Mouse (Mus musculus): ENCODE results near the gene Terb1.
A peak's percentile ranks its signal among the peaks of the same experiment; 100 is the strongest.

Gene Terb1

DNA sequence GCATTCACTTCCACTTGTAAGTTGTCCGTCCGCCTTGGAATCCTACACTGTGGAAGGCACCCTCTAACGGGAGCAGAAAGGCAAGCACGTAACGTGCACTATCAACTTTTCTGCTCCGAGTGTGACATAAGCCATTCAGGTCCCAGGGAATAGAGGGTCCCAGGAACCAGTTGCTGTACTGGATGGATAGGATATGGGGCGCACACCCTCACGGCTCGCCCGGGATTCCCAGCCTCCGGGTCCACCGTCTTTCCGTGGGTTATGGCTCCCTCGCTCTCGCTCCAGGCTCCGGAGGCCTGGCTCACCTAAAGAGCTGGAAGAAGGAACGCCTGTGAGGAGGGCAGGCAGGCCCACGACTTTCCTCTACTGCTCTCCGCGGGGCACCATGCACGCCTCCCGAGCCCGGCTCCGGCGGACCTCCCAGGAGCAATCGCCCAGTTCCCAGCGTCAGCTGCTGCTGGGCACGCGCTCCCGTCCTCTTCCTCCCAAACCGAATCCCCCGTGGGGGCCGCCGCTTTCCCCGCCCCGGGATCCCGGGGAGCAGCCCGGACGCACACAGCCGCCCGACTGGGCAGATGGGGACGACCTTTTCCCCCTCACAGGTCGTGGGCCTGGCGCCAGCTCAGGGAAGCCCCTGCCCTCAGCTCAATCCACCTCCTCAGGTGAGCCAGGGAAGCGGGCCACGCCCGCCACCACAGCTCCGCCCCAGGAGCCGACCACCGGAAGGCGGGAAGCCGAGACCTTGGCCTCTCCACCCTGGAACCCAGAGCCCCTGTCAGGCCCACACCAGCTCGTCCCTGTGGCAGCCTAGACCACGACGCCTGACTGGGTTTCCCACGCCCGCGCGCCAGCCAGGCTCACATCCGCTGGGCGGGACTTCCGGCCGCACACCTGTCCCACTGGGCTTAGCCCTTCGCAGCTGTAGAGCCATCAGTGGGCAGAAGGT, at the start of gene Terb1:
Terb1 (minus strand) TSS at position 850 of the 946 bp plus-strand sequence.
- DNase-seq (ENCODE audit: low spot score): peak; percentile 15

- DNase-seq (ENCODE audit: low spot score): no peak
Observed at GRCm38 (mm10) chr8:104557226-104557625, 47.5 kb upstream of the Terb1 start.

- no peak for DNase-seq (ENCODE audit: low spot score)
Observed at GRCm38 (mm10) chr8:104555191-104555590, 45.5 kb upstream of the Terb1 start.

DNA sequence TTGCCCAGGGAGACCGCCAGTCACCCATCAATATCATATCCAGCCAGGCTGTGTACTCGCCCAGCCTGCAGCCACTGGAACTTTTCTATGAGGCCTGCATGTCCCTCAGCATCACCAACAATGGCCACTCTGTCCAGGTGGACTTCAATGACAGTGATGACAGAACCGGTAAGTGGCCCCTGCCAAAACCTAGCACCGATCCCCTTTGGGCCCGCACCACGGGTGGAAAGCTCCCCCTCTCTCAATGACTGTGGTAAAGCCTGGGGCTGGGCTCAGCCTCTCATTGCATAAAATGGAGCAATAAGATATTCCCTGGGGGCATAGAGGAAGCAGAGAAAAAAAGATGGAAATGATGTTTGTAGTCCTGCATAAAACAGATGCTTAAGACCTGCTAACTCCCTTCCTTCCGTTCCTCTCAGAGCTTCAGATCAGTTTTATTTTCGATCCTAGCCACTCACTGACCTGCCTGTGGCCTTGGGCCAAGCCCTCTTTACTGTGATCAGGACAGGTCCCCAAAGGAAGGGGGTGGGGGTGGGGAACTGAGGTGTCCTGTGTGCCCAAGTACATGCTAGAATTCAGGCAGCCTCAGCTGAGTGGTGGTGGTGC, 33.8 kb upstream of the Terb1 start:
- DNase-seq (ENCODE audit: low spot score): no peak

DNA sequence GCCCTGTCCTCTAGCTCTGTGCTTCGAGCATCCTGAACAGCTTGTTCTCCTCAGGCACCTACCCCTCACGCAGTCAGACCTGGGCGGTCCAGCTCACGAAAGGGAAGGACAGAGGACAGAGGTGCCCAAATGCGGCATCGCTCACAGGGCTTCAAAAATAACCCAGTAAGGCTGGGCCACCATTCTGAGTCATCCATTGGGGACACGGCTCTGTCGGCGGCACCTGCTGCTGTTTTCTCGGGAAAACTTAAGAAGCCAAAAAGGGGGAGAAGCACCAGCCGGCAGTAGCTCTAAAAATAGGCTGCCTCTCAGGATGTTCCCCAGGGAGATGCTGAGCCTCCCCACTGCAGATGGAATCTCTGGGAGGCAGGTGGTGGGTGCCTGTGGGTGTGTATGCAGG, 32.5 kb upstream of the Terb1 start:
- no peak for DNase-seq (ENCODE audit: low spot score)

GRCm38 (mm10) chr8:104541515-104541880, 31.8 kb upstream of the Terb1 start:
- no peak for DNase-seq (ENCODE audit: low spot score)

DNA sequence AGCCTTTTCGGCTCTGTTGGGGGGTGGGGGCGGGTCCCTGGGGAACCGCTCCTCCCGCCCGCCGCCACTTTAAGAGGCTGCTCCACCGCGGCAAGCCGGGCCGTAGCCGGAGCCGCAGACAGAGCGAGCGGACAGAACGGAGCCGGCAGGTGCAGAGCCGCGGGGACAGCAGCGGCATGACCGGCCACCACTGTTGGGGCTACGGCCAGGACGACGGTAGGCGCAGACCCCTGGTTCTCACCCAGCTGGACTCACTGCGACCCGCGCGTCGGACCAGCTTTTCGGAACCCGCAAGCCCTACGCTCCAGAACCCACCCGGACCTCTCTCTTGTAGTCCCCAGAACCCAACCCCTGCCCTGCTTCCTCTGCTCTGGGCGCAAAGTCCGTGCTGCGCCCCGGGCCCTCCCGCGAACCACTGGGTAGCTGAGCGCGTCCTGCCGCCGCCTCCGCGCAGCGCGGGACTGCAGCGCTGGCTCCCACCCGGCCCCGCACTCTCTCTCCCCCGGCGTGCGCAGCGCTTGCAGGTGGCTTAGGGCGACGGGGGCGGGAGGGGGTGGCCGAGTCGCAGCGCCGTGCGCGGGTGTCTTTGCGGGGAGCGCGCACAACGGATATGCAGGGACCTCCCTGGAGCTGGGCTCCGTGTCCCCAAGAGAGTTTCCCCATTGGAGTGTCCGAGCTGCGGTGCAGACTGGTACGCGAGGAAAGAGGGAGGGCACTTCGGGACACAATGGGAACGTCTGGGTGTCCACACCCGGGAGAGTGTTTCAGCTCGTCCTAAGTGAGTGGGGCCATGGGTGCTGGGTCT, 31.2 kb upstream of the Terb1 start:
- no peak for DNase-seq (ENCODE audit: low spot score)

DNA sequence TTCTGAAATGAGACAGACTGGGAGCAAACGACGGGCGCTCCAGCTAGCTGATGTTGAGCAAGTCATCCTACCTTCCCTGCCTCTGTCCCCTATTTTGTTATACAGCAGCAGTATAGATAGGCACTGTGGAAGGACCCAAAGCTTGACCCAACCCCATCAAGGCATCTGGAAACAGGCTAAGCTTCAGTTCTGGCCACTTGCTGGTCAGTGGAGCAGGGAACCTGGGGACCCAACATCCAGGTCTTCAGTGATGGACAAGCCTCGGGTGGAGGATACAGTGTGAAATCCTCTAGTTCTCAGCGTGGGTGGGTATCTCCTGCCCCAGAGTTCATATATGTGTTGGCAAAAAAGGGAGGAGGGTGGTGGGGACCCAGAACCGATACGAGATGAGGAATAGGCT, 30.5 kb upstream of the Terb1 start:
- no peak for DNase-seq (ENCODE audit: low spot score)

- DNase-seq (ENCODE audit: low spot score): no peak
Observed at GRCm38 (mm10) chr8:104539566-104539965, 29.9 kb upstream of the Terb1 start.

DNA sequence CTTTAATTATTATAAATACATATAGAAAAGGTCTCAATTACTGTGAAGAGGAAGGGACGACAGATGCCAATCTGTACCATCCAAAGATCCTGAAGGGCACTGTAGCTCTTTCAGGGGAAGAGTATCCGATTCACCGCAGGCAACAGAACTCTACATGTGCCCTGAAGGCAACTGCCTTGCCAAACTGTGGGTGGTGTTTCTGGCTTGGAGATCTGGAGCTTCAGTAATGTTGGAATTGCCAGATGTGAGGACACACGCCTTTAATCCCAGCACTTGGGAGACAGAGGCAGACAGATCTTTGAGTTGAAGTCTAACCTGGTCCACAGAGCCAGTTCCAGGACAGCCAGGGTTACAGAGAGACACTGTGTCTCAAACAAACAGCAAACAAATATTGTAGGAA, 29.2 kb upstream of the Terb1 start:
- no peak for DNase-seq (ENCODE audit: low spot score)

GRCm38 (mm10) chr8:104536028-104536427, 26.3 kb upstream of the Terb1 start:
- DNase-seq (ENCODE audit: low spot score): no peak

DNA sequence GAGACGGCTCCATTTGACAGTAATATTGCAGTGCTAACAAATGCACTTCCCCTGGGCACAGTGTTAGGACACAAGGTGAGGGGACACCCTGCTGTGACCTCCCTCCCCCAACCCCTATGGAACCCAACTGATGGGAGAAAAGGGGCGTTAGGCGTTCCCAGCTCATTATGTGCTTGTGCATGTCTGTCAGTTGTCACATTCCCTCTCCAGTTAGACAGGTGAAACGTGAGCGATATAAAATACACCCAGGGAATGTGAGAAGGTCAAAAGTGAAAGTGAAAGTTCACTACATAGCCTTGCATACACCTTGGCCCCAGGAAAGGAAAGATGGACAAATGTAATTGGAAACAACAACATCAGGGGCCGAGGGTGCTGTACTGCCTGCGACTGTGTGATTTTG, 25.7 kb upstream of the Terb1 start:
- DNase-seq (ENCODE audit: low spot score): no peak

- no peak for DNase-seq (ENCODE audit: low spot score)
Observed at GRCm38 (mm10) chr8:104534779-104535141, 25.1 kb upstream of the Terb1 start.

DNA sequence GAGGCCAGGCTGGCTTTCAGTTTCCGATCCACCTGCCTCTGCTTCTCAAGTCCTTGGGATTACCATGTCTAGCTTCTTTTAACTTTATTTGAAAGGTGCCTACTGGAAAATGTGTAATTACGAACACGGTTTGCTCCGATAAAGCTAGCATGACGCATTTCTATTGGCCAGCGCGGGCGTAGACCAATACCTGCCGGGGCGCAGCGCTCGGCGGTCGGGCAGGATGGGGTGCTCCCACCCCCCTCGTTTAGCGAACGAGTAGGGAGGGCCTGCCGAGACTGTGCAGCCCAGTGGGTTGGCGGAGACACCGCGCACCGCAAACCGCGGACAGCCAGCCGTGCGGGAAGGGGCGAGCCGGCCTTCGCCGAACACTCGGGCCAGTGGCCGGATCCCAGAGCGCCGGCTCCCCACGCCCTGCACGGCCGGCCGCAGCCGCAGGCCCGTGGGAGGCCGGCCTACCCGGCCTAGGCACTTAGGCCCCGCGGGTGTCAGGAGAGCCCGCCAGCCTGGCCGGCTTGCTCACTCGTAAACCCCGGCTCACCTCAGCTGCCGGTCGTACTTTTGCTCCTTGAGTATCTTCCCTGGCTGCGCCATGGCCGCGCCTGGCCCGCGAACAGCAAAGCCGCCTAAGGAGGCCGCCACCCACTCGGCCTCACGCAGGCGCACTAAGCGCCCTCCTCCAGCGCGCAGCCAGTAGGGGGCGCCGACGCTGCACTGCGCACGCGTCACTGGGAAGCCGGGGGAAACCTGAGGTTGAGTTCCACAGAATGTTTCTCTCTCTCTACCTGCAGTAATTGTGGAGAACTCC, 24.5 kb upstream of the Terb1 start, which contains the start of the genes Nae1 and Car7:
Nae1 (minus strand) TSS at position 667 of the 808 bp plus-strand sequence.
Car7 (plus strand) TSS at position 719 of the 808 bp plus-strand sequence.
- peak; percentile 89 for DNase-seq (ENCODE audit: low spot score)

- DNase-seq (ENCODE audit: low spot score): no peak
Observed at GRCm38 (mm10) chr8:104533551-104533950, 23.8 kb upstream of the Terb1 start.

DNA sequence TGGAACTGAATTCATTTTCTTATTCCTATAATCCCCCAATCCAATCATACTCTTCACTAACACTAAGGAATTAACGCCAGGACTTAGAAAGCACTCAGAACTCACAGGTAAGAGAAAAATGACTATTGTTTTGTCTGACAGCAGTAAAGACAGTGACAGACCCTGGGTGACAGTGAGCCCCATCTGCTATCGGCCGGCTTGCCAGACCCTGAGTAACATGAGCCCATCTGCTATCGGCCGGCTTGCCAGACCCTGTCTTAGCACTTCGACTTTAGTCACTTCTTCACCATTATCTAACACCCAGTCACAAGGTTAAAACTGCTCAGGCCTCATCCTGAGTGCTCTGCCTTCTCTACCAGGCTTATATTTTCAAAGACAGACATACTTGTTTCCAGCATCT, 20.0 kb upstream of the Terb1 start:
- no peak for DNase-seq (ENCODE audit: low spot score)

GRCm38 (mm10) chr8:104517872-104518271, 8.2 kb upstream of the Terb1 start:
- no peak for DNase-seq (ENCODE audit: low spot score)

- no peak for DNase-seq (ENCODE audit: low spot score)
Observed at GRCm38 (mm10) chr8:104510134-104510533, 424 bp upstream of the Terb1 start.

- DNase-seq (ENCODE audit: low spot score): no peak
Observed at GRCm38 (mm10) chr8:104479091-104479490, 30.6 kb downstream of the Terb1 start.

DNA sequence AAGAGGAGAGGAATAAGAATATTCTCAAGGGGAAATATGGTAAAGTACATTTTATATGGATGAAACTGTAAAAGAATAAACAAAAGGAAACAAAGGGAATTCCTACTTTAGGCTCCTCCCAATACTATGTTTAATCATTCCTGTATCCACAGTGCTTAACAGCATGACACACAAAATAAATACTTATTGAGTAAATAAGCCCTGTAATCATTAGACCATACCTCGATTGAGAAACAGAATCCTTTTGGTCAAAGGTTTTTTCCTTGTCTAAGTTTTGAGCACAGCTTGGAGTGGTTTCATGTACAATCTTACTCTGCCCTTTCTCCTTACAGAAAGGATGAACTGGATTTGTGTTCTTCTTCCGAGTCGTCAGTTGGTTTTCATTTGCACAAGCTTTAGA, 37.2 kb downstream of the Terb1 start:
- DNase-seq (ENCODE audit: low spot score): no peak

DNA sequence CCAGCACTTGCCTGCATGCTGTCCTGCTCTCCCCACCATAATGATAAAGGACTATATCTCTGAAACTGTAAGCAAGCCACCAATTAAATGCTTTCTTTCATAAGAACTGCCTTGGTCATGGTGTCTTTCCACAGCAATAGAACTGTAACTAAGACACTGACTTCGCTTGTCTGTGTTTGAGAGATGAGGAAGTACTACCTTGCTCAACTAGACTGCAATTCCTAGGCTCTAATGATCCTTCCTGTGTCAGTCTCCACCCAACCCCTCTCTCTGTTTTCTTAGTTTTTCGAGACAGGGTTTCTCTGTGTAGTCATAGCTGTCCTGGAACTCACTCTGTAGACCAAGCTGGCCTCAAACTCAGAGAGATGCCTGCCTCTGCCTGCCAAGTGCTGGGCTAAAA, 42.2 kb downstream of the Terb1 start:
- DNase-seq (ENCODE audit: low spot score): no peak

DNA sequence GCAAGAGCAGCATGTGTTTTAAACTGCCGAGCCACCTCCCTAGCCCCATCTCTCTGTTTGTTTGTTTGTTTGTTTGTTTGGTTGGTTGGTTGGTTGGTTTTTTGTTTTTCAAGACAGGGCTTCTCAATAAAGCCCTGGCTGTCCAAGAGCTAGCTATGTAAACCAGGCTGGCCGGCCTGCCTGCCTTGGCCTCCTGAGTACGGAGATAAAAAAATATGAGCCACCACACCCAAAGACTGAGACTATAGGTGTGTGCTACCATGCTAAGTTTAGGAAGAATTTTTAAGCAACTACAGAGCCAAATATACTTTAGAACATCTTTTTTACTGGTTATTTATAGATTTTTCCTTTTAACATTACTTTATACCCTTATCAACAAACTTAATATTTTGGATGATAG, 57.5 kb downstream of the Terb1 start:
- no peak for DNase-seq (ENCODE audit: low spot score)
